Mouse (Mus musculus) G1E (cell line): Measurements from ENCODE around the gene Fbxw5.

Source experiments
- CTCF ChIP-seq: IDR thresholded peaks from 2 replicates; pipeline ENCODE4 v1.5.1; 2012; ENCODE audit warnings: low read depth, low read length, inconsistent platforms, mixed read lengths
- GATA1 ChIP-seq: IDR thresholded peaks from 2 replicates; pipeline ENCODE4 v1.6.1; 2012; ENCODE audit warnings: borderline replicate concordance, low read length, inconsistent platforms, mixed read lengths

DNA sequence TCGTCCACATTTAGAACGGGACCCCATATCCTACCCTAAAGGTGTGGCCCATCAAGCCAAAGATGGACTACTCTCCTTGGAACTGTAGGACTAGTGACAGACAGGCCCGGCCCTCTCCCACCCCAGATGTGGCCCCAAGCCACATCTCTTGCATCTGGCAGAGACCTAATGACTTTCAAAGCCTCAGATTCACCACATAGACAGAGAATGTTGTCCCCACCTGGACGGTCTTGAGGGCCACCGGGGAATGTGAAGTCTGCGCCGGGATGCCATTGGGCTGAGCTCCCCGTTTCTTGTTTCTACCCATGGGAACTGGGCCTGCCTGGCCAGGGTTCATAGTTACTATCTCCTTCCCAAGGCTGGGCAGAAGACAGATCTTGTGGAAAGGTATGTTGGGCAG is 23.0 kb upstream of the Fbxw5 start:
- no peak for TF ChIP-seq CTCF
- TF ChIP-seq GATA1 = no peak
